Comparison of ENCODE assay signal across 8 mouse cellular contexts in genomic region chr9:120345651-120346151, GRCm38 (mm10). TPM values are rescaled to one million over a fixed set of nuclear protein-coding genes. Genes with fewer than 3 reads are reported as not detected.
DNase-seq lines count a peak whose midpoint lies in the region; ATAC-seq lines count a peak whose summit lies in the region.

No protein-coding gene starts in this region.

- H3K9me3 ChIP-seq in intestine, embryonic 14.5 days (ENCODE audit: control insufficient read depth, low read length) = no peaks in the 10 kb centered on the region

- H3K4me2 ChIP-seq in intestine, embryonic 14.5 days (ENCODE audit: low read length) = no peak overlapping the region

- H3K4me1 ChIP-seq in intestine, embryonic 14.5 days (replicated peaks; ENCODE audit: control insufficient read depth, insufficient read depth, low read length) = peaks cover 6% of the 10 kb centered on the region; the same call in 1 of the 2 replicates

- ATAC-seq in intestine, embryonic 14.5 days (replicated peaks; ENCODE audit: low FRiP score, low TSS enrichment, low read depth) = peak; percentile 20; the same call in 1 of the 2 replicates
- no peak for ATAC-seq in CD4-positive, CD25-positive, alpha-beta regulatory T cell, adult 4 months

- intact Hi-C loops in gastrocnemius, postnatal 14 days (cut with DNase I; ENCODE audit: low total_unique reads) = no loop called here

- no peak overlapping the region for H3K9ac ChIP-seq in intestine, embryonic 14.5 days (ENCODE audit: low read length)

- no peaks in the 10 kb centered on the region for H3K36me3 ChIP-seq in intestine, embryonic 14.5 days (ENCODE audit: control insufficient read depth, insufficient read depth, low read length)

- DNase-seq in ovary, postnatal 14 days (ENCODE audit: low spot score) = peak; percentile 21
- no peak for DNase-seq in ovary, adult 18-20 months (ENCODE audit: low spot score)
- DNase-seq in gastrocnemius, postnatal 14 days = peak; percentile 49
- DNase-seq in intestine, embryonic 14.5 days (ENCODE audit: low spot score) = no peak
- DNase-seq in lung, postnatal 14 days = peak; percentile 28
- no peak for DNase-seq in right cerebral cortex, postnatal 4 days
- no peak for DNase-seq in spleen, postnatal 4 days (ENCODE audit: low spot score in 2 of 2)

- 2% methylated on average over 5 of the region's 5 CpGs for WGBS in intestine, embryonic 14.5 days

- peak overlapping the region; percentile 20; the same call in 1 of the 2 replicates for H3K27ac ChIP-seq in intestine, embryonic 14.5 days (ENCODE audit: low read depth)

- H3K4me3 ChIP-seq in intestine, embryonic 14.5 days (ENCODE audit: low read depth, low read length) = no peak overlapping the region

- H3K27me3 ChIP-seq in intestine, embryonic 14.5 days (replicated peaks; ENCODE audit: control insufficient read depth, insufficient read depth, low read length) = no peaks in the 10 kb centered on the region

RNA-seq across cellular contexts. Expression of gene Myrip, which starts 44.4 kb away (rescaled TPM):
- under 1 TPM; 0.57 to 0.89 TPM for total RNA-seq in gastrocnemius, postnatal 14 days (2021)
- 1.5 and 2.2 TPM in 2 replicates for polyA plus RNA-seq in intestine, embryonic 14.5 days (2014; fragmentation: Nextera tagmentation; extraction: Ambion mirVana)
- not detected for polyA plus RNA-seq in CD4-positive, CD25-positive, alpha-beta regulatory T cell, adult 4 months (2017; shearing (Covaris generic))

Comparison
In these comparisons a context has a peak if more than half of its experiments do, and no peak if none do; other contexts are left out.
1. DNase-seq: peak in ovary, postnatal 14 days (single experiment), gastrocnemius, postnatal 14 days (single experiment) and lung, postnatal 14 days (single experiment); none in ovary, adult 18-20 months (single experiment), intestine, embryonic 14.5 days (single experiment), right cerebral cortex, postnatal 4 days (single experiment) and spleen, postnatal 4 days (0 of 2).